Mouse (Mus musculus) erythroblast, adult 5-6 weeks (primary cell): ENCODE measurements around the gene Dnm1. TPM values are rescaled to one million over a fixed set of nuclear protein-coding genes. Genes with fewer than 3 reads are reported as not detected.
A peak's percentile ranks its signal among the peaks of the same experiment; 100 is the strongest.
"Not testable (repeated sequence)": the region's sequence is repeated elsewhere in the genome, so short reads cannot be mapped to it uniquely, and the experiment has no call there.

Experiments
- ATAC-seq: replicated peaks from 2 replicates; pipeline ENCODE4 v1.8.0; 2016; ENCODE audit warnings: moderate number of reproducible peaks, mild to moderate bottlenecking, moderate TSS enrichment, inconsistent platforms; ENCODE audit not compliant: poor library complexity, low FRiP score, severe bottlenecking
- total RNA-seq, 2 experiments: library from RNA; stranded (forward) in 1 of 2; stranded (reverse) in 1 of 2; fragments of 150-400 nt in 1 of 2; fragments of 200-764, 138-1000 nt in 1 of 2; gene quantifications; 2 replicates each; pipeline versions ENCODE4 v1.2.3 to v1.2.4; 2015 to 2017; ENCODE audit warnings: low replicate concordance in 2 of 2

Dnm1 gene
- total RNA-seq, 2 experiments from 2014 or later = not detected

- ATAC-seq = peak; percentile 68
These were observed 9.7 kb upstream of the Dnm1 start for GRCm38 (mm10) chr2:32362817-32363340.

- ATAC-seq = not testable (repeated sequence)
These were observed 9.1 kb upstream of the Dnm1 start for GRCm38 (mm10) chr2:32362274-32362673.

- peak; percentile 72 for ATAC-seq
These were observed 8.3 kb upstream of the Dnm1 start for GRCm38 (mm10) chr2:32361437-32361836.

GRCm38 (mm10) chr2:32360741-32361140 is 7.6 kb upstream of the Dnm1 start:
- ATAC-seq = peak; percentile 26; the same call in 1 of the 2 replicates

- no peak for ATAC-seq
These were observed 5.2 kb upstream of the Dnm1 start for GRCm38 (mm10) chr2:32358381-32358780.

- no peak for ATAC-seq
These were observed 4.6 kb upstream of the Dnm1 start for GRCm38 (mm10) chr2:32357710-32358109.

GRCm38 (mm10) chr2:32356216-32356615 is 3.1 kb upstream of the Dnm1 start:
- ATAC-seq = no peak

GRCm38 (mm10) chr2:32354336-32354895 is 1.3 kb upstream of the Dnm1 start:
- no peak for ATAC-seq

GRCm38 (mm10) chr2:32353836-32354235 is 698 bp upstream of the Dnm1 start:
- ATAC-seq = no peak

- no peak for ATAC-seq
These were observed 759 bp downstream of the Dnm1 start, which contains the start of gene Ciz1 for GRCm38 (mm10) chr2:32352151-32353006. TSS of gene Ciz1 (plus strand) at chr2:32352327.

GRCm38 (mm10) chr2:32351471-32351961 is 1.6 kb downstream of the Dnm1 start:
- ATAC-seq = no peak

GRCm38 (mm10) chr2:32350471-32351051 is 2.6 kb downstream of the Dnm1 start:
- no peak for ATAC-seq

GRCm38 (mm10) chr2:32349625-32350255 is 3.4 kb downstream of the Dnm1 start:
- ATAC-seq = no peak

GRCm38 (mm10) chr2:32348311-32348710 is 4.8 kb downstream of the Dnm1 start:
- no peak for ATAC-seq

- ATAC-seq = no peak
These were observed 6.1 kb downstream of the Dnm1 start for GRCm38 (mm10) chr2:32347019-32347418.

- no peak for ATAC-seq
These were observed 8.4 kb downstream of the Dnm1 start for GRCm38 (mm10) chr2:32344598-32345321.

- no peak for ATAC-seq
These were observed 9.1 kb downstream of the Dnm1 start for GRCm38 (mm10) chr2:32344056-32344455.

GRCm38 (mm10) chr2:32343351-32343671 is 9.8 kb downstream of the Dnm1 start:
- ATAC-seq = no peak

- no peak for ATAC-seq
These were observed 10.4 kb downstream of the Dnm1 start for GRCm38 (mm10) chr2:32342539-32343350.
